Mouse (Mus musculus) T-helper 17 cell (primary cell): ENCODE results near the gene Gpbar1.

ENCODE experiments used
- in situ Hi-C, 2 experiments: fragments of 300-600 bp; cut with MboI, MseI; formaldehyde crosslinking; loops; 1 replicate in 1 of 2; 2 replicates in 1 of 2; pipeline ENCODE4 v1.15.1; 2025; ENCODE audit warnings: high pct_unique_total_duplicates in 2 of 2

Gene Gpbar1

GRCm38 (mm10) chr1:74278538-74278937, at the start of gene Gpbar1:
TSS of gene Gpbar1 (plus strand) at chr1:74278550.
- in situ Hi-C loops = loop anchor here in 1 of 2 experiments (25.0 kb wide), 1 partner anchor 109 kb away; the partner anchor contains the start of genes Ctdsp1 and Slc11a1

DNA sequence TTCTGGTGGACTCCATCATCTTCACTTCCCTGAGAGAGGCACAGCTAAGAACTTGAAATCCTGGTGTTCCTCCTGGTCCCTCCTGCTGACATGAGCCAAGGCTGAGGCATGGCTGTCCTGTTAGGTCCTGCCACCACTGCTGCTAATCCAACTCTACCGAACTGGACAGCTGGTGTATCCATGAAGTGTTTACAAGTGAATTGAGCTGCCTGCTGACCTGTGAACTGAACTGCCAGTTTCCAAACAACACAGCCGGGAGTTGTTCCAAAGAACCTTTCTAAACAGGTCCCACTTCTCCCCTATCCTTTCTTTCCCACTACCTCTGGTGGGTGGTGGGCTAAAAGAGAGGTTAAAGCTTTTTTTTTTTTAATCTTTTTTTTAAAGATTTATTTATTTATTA, 48.4 kb upstream of the Gpbar1 start:
- in situ Hi-C loops = no loop called here

DNA sequence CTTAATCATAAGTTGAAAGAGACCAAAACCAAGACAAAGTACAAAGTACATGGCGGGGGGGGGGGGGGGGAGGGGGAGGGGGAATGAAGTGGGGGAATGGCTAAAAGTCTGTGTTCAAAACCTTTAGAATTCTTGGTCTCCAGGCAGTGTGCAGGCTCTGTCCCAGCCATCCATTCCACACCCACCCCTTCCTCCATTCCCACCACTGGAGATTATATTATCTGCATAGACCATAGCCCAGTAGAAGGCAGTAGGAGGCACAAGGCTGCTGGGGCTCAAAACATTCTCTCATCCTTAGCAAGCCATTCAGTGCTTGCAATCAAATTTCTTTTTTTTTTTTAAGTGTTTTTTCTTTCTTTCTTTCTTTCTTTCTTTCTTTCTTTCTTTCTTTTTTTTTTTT, 47.4 kb upstream of the Gpbar1 start:
- in situ Hi-C loops = no loop called here

GRCm38 (mm10) chr1:74235938-74236589, 42.3 kb upstream of the Gpbar1 start, which contains the start of gene Arpc2:
TSS of gene Arpc2 (plus strand) at chr1:74236084.
- in situ Hi-C loops = loop anchor here in 1 of 2 experiments (5.0 kb wide), 1 partner anchor 34 kb away; no protein-coding TSS in a partner anchor

- in situ Hi-C loops = loop anchor here in 1 of 2 experiments (5.0 kb wide), 1 partner anchor 34 kb away; no protein-coding TSS in a partner anchor
Observed at GRCm38 (mm10) chr1:74236590-74237317, 41.6 kb upstream of the Gpbar1 start.

DNA sequence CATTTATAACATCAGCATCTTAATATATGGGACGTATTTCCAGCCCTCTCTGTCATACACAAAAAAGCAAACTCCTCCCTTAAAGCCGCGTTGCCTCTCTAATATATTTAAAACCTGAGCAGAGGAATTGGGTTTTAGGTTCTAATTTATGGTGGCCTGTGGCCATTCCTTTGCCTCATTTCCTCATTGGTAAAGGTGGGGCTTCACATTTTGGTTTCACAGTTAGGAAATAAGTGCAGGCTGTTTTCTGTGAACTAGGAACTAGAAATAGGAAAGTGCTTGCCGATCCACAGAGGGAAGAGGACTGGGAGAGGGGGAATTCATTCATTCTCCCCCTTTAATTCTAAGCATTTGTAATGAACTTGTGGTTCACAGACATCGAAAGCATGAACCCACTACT, 40.7 kb upstream of the Gpbar1 start:
- in situ Hi-C loops = loop anchor here in 1 of 2 experiments (5.0 kb wide), 1 partner anchor 35 kb away; no protein-coding TSS in a partner anchor

GRCm38 (mm10) chr1:74238136-74238535, 40.2 kb upstream of the Gpbar1 start:
- in situ Hi-C loops = loop anchor here in 1 of 2 experiments (5.0 kb wide), 1 partner anchor 36 kb away; no protein-coding TSS in a partner anchor

GRCm38 (mm10) chr1:74239162-74239561, 39.2 kb upstream of the Gpbar1 start:
- in situ Hi-C loops = loop anchor here in 1 of 2 experiments (5.0 kb wide), 1 partner anchor 37 kb away; no protein-coding TSS in a partner anchor

- in situ Hi-C loops = loop anchor here (5.0 to 10.0 kb wide), 2 partner anchors 37 to 905 kb away; partner anchors contain the start of genes Cnppd1 (in 1 of the 2) and Retreg2 (in 1 of the 2)
Observed at GRCm38 (mm10) chr1:74239618-74240017, 38.7 kb upstream of the Gpbar1 start.

DNA sequence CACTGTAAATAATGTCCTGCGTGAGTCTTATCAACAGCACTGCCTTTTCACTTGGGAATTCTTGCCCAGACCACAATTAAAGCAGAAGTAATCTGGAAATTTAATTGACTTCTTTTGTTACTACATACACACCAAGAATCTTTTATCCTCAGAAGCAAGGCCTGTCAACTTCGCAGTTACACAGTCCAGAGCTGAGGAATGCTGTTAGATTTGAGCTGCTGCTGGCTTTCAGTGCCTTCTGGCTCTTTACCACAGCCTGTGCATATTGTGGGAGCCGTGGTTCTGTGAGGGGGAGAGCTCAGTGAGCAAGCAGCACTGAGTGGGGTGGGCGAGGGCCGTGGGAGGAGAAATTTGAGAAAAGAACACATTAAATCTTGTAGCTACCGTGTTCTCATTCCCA, 38.0 kb upstream of the Gpbar1 start:
- in situ Hi-C loops = loop anchor here in 1 of 2 experiments (10.0 kb wide), 1 partner anchor 904 kb away; the partner anchor contains the start of genes Cnppd1 and Retreg2

GRCm38 (mm10) chr1:74240832-74241231, 37.5 kb upstream of the Gpbar1 start:
- in situ Hi-C loops = loop anchor here in 1 of 2 experiments (10.0 kb wide), 1 partner anchor 904 kb away; the partner anchor contains the start of genes Cnppd1 and Retreg2

- in situ Hi-C loops = loop anchor here in 1 of 2 experiments (10.0 kb wide), 1 partner anchor 899 kb away; the partner anchor contains the start of genes Cnppd1 and Retreg2
Observed at GRCm38 (mm10) chr1:74245525-74245924, 32.8 kb upstream of the Gpbar1 start.

GRCm38 (mm10) chr1:74248799-74249198, 29.6 kb upstream of the Gpbar1 start:
- in situ Hi-C loops = loop anchor here in 1 of 2 experiments (10.0 kb wide), 1 partner anchor 896 kb away; the partner anchor contains the start of genes Cnppd1 and Retreg2

GRCm38 (mm10) chr1:74249331-74249980, 28.9 kb upstream of the Gpbar1 start:
- in situ Hi-C loops = loop anchor here in 1 of 2 experiments (10.0 kb wide), 1 partner anchor 895 kb away; the partner anchor contains the start of genes Cnppd1 and Retreg2

GRCm38 (mm10) chr1:74250096-74250495, 28.3 kb upstream of the Gpbar1 start:
- in situ Hi-C loops = loop anchor here in 1 of 2 experiments (10.0 kb wide), 1 partner anchor 875 kb away; the partner anchor contains the start of gene Nhej1

DNA sequence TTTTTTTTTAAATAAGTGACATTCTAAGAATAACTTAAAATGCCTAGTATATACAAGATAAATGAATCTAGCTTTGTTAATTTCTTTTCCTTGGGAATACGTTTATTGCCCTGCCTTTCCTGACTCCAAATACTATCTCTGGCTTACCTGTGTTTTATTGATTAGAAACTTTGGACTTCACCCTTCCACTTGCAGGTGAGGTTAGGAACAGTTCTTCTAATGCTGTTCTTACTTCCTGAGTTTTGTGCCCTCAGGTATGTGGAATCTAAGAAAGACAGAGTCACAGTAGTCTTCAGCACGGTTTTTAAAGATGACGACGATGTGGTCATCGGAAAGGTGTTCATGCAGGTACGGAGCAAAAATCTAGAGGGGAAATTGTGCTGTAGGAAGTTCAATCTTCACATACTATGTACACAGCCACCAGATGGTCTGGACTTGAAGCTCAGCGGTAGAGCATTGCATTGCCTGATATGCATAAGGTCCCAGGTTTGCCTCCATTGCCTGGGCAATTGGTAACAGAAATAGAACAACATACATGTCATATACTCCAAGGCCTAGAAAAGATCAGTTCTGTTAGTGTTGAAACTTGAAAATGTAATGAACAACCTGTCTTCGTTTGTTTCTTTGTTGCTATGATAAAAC, 22.5 kb upstream of the Gpbar1 start:
- in situ Hi-C loops = loop anchor here in 1 of 2 experiments (10.0 kb wide), 1 partner anchor 869 kb away; the partner anchor contains the start of gene Nhej1

- in situ Hi-C loops = loop anchor here in 1 of 2 experiments (10.0 kb wide), 1 partner anchor 868 kb away; the partner anchor contains the start of gene Nhej1
Observed at GRCm38 (mm10) chr1:74256782-74257181, 21.6 kb upstream of the Gpbar1 start.

GRCm38 (mm10) chr1:74262510-74262909, 15.8 kb upstream of the Gpbar1 start:
- in situ Hi-C loops = no loop called here

DNA sequence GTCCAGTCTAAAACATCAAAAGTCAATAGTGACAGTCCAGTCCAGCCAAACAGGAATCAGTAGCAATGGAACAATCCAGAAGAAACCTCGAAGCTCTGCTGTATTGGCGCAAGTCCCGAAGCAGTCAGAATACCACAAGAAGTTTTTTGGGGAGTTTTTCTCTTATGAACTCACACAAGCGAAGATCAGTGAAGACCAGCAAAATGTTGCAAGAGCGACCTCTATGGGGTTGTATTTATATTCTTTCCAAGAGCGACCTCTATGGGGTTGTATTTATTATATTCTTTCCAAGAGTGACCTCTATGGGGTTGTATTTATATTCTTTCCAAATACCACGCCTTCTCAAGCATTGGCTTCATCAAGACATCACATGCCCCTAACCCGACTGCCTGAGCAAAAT, 9.6 kb upstream of the Gpbar1 start:
- in situ Hi-C loops = no loop called here

- in situ Hi-C loops = no loop called here
Observed at GRCm38 (mm10) chr1:74271659-74272058, 6.7 kb upstream of the Gpbar1 start.
